Mouse (Mus musculus): ENCODE measurements around the gene Trip11. TPM values are rescaled to one million over a fixed set of nuclear protein-coding genes. Genes with fewer than 3 reads are reported as not detected.

The Trip11 gene
- total RNA-seq (2023) = 10 to 100 TPM; 38.4 to 41.8 TPM

GRCm38 (mm10) chr12:101912626-101913490 lies at the start of gene Trip11:
TSS of gene Trip11 (minus strand) at chr12:101913267.

GRCm38 (mm10) chr12:101957942-101958544 lies 45.0 kb upstream of the Trip11 start, which contains the start of gene Atxn3:
TSS of gene Atxn3 (minus strand) at chr12:101958246.

GRCm38 (mm10) chr12:101818608-101819370 lies 94.3 kb downstream of the Trip11 start, which contains the start of gene Fbln5:
TSS of gene Fbln5 (minus strand) at chr12:101819055.

Other genes starting within 250 kb of the Trip11 start
- gene Tc2n, start 194.7 kb downstream of the Trip11 start, total RNA-seq (2023) = not detected
- gene Fbln5, start 94.2 kb downstream of the Trip11 start, total RNA-seq (2023) = under 1 TPM; 0.13 to 0.18 TPM
- gene Atxn3, start 45.0 kb upstream of the Trip11 start, total RNA-seq (2023) = 10 to 100 TPM; 29.6 to 31.9 TPM
- gene Cpsf2, start 62.7 kb upstream of the Trip11 start, total RNA-seq (2023) = 10 to 100 TPM; 20.8 to 23.7 TPM
- gene Slc24a4, start 215.5 kb upstream of the Trip11 start, total RNA-seq (2023) = not detected